Mouse (Mus musculus) gastrocnemius, postnatal 36 days (tissue): ENCODE results near the gene Fam49a. TPM values are rescaled to one million over a fixed set of nuclear protein-coding genes. Genes with fewer than 3 reads are reported as not detected.
A peak's percentile ranks its signal among the peaks of the same experiment; 100 is the strongest.
"Not testable (repeated sequence)": the region's sequence is repeated elsewhere in the genome, so short reads cannot be mapped to it uniquely, and the experiment has no call there.

ENCODE experiments used
- DNase-seq, 2 experiments: peaks; one replicate each; pipeline ENCODE4 v3.0.0; 2022
- intact Hi-C: fragments of 180-260 bp; cut with DNase I; formaldehyde crosslinking; loops from one replicate; pipeline ENCODE4 v1.15.1; 2025
- total RNA-seq, 2 experiments: library from RNA; stranded (reverse); gene quantifications; 2 replicates each; pipeline ENCODE4 v1.2.3; 2021

Gene Fam49a
- total RNA-seq, 2 experiments from 2014 or later = 4.5 to 5.7 TPM

GRCm38 (mm10) chr12:12307245-12307644, 45.3 kb downstream of the Fam49a start:
- intact Hi-C loops = no loop called here
- no peak for DNase-seq

GRCm38 (mm10) chr12:12313437-12313836, 51.5 kb downstream of the Fam49a start:
- intact Hi-C loops = loop anchor here (5.0 kb wide), 1 partner anchor 51 kb away; the partner anchor contains the start of gene Fam49a
- DNase-seq = no peak

DNA sequence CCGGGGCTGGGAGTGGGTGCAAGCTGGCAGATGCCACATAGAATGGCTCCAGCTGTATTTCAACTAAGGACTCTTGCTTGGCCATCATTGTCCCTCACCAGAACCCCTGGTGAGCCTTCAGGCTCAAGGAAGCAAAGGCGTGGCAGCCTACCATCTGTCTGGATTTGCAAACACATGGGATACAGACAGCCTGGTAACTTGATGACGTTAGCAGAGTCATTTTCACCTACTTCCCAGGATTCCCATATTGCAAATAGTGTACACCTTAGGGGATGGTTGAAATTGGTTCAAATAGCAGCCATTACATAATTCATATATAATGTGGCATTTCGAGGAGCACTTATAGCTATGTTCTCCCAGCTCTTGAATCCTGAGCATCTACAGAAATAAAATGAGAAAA, 52.0 kb downstream of the Fam49a start:
- intact Hi-C loops = loop anchor here (5.0 kb wide), 1 partner anchor 52 kb away; the partner anchor contains the start of gene Fam49a
- no peak for DNase-seq

- DNase-seq = no peak
- intact Hi-C loops = loop anchor here (5.0 kb wide), 1 partner anchor 52 kb away; the partner anchor contains the start of gene Fam49a
These were observed 52.4 kb downstream of the Fam49a start for GRCm38 (mm10) chr12:12314326-12314725.

GRCm38 (mm10) chr12:12315011-12315410, 53.1 kb downstream of the Fam49a start:
- DNase-seq = peak in 1 of 2 experiments; percentile 17
- intact Hi-C loops = no loop called here

- no peak for DNase-seq
- intact Hi-C loops = loop anchor here (1.0 kb wide), 1 partner anchor 141 kb away; no protein-coding TSS in a partner anchor
These were observed 55.0 kb downstream of the Fam49a start for GRCm38 (mm10) chr12:12316956-12317355.

DNA sequence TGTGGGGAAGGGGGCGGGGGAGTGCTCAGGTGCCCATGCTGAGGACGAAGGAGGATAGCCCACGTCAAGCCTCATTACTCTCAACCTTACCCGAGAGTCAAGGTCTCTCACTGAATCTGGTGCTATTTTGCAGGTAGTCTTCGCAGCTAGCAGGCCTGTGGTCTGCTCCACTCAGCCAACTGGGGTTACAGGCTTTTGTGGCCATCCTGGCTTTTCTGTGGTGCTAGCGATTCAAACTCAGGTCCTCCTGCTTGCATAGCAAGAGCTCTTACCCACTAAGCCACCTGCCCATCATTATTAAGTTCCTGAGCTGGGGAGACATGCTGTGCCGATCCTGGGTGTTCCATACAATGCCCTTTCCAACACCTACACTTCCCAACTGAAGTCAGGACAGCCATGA, 55.7 kb downstream of the Fam49a start:
- intact Hi-C loops = loop anchor here (1.0 kb wide), 1 partner anchor 141 kb away; no protein-coding TSS in a partner anchor
- DNase-seq = no peak

- intact Hi-C loops = no loop called here
- DNase-seq = no peak
These were observed 56.3 kb downstream of the Fam49a start for GRCm38 (mm10) chr12:12318140-12318734.

- intact Hi-C loops = loop anchor here (5.0 to 10.0 kb wide), 3 partner anchors 92 to 897 kb away; partner anchors contain the start of gene Mycn
- DNase-seq = no peak
These were observed 58.8 kb downstream of the Fam49a start for GRCm38 (mm10) chr12:12320693-12321092.

GRCm38 (mm10) chr12:12321111-12321510, 59.2 kb downstream of the Fam49a start:
- no peak for DNase-seq
- intact Hi-C loops = loop anchor here (5.0 to 10.0 kb wide), 3 partner anchors 91 to 896 kb away; partner anchors contain the start of gene Mycn

DNA sequence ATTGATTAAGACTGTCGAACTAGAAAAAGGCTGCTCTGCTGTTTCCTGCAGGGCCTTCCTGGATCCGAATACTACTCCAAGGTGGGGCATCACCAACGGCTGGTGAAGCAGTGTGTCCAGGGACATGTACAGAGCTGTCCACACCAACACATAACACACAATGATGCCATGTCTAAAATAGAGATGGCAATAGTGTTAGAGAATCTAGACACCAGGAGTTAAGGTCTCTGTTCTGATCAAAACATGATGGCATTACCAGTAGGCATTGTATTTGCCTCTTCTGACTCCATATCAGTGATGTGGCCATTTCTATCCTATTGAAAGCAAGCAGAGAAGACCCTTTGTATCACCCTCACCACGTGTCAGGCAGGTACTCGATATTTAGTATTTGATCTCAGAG, 61.1 kb downstream of the Fam49a start:
- intact Hi-C loops = loop anchor here (1.0 to 10.0 kb wide), 4 partner anchors 73 to 894 kb away; partner anchors contain the start of gene Mycn
- no peak for DNase-seq

GRCm38 (mm10) chr12:12323616-12324223, 61.8 kb downstream of the Fam49a start:
- intact Hi-C loops = loop anchor here (1.0 to 10.0 kb wide), 4 partner anchors 73 to 894 kb away; partner anchors contain the start of gene Mycn
- DNase-seq = peak; percentile 83 to 85

DNA sequence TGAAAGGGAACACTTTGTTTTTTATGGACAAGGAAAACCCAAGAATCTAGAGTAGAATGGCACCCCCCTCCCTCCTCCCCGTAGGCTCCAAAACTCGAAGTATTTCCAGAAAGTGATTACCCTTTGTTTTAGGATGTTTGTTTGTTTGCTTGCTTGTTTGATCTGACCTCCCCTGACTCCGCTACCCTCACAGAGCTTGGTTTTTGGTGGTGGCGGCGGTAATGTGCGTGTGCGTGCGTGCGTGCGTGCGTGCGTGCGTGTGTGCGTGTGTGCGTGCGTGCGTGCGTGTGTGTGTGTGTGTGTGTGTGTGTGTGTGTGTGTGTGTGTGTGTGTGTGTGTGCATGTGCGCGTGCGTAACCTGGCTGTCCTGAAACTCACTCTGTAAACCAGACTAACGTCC, 62.3 kb downstream of the Fam49a start:
- not testable (repeated sequence) for DNase-seq
- intact Hi-C loops = loop anchor here (5.0 to 10.0 kb wide), 3 partner anchors 88 to 893 kb away; partner anchors contain the start of gene Mycn

DNA sequence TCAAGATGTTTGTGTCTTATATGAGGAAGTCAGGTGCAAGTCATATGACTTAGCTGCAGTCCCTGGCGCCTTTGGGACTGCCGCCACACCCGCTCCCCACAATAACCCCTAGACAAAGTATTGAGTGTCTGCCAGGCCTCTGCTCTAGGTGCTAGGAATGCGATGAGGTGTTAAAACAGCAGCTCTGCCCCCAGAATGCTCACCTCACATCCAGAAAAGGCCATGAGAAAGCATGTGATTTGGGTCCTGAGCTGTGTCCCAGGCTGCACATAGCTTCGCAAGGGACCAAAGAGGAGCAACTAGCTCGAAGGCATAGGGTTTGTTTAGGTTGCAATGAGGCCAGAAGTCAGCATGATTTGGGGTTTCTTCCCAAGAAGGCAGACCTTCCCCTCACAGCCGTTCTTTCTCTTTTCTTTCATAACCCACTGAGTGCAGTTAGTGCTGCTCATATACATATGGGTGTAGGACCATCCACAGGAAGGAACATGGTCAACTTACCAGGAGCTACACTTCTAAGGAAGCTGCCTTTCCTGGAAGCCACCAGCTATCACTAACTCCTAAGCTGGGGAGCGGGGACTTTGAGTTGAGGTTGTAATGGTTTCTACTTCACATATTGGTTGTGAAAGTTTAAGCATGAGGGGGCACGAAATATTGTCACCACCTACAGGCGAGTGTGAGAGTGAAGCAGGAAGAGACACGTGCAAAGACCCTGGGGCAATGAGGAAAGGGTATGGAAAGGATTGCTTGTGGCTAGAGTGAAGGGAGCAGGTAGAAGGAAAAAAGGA, 71.8 kb downstream of the Fam49a start:
- no peak for DNase-seq
- intact Hi-C loops = no loop called here

DNA sequence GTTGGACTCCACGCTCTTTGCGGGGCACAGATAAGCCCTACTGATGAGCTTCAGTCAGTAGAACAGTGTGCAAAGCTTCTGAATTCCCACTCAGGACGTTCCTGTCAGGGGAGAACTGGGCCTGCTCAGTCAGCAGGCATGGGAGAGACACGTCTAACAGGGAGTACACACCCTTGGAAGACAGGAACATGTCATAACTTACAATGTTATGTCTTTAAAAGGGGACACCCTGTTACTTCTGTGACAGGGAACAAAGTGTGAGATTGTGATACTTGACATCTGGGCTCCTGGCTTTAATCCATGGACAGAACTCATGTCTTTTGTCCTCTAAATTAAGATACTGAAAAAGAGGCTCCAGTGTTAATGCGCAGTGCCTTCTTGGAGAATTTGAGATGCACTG, 72.5 kb downstream of the Fam49a start:
- no peak for DNase-seq
- intact Hi-C loops = no loop called here

GRCm38 (mm10) chr12:12335566-12335965, 73.6 kb downstream of the Fam49a start:
- intact Hi-C loops = no loop called here
- no peak for DNase-seq

DNA sequence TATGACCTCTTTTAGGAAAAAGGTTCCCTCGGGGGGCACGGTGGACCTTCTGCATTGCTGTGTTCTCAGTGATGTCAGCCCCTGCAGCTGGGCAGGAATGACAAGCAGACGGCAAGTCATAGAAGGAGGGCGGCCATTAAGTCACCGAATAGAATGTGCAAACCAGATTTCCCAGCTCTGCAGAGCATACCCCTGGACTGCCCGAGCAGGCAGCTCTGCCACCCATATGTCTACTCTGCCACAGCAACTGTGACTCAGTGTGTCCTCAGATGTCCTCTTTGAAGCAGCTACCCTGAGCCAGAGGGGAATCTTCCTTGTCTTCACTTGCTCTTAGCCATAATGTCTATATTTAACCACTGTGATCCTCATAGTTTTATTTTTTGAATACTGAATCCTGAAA, 75.4 kb downstream of the Fam49a start:
- intact Hi-C loops = no loop called here
- no peak for DNase-seq

DNA sequence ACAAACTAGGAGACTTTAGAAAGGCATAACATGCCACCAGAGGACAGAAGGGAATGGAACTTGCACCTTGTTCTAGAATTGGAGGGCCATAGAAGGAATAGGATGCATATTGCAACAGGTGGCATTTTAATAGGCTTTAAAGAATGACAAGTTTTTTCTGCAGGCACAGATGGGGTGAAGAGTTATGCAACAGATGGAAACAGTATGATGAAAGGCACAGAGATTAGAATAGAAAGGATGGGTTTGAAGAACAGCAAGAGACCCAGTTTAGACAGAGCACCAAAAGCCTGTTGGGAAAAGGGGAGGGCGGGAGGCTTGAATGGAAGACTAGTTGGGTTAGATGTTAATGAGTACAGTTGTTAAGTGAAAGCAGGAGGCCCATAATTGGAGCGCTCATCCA, 81.4 kb downstream of the Fam49a start:
- no peak for DNase-seq
- intact Hi-C loops = no loop called here

- DNase-seq = no peak
- intact Hi-C loops = no loop called here
These were observed 86.7 kb downstream of the Fam49a start for GRCm38 (mm10) chr12:12348625-12349024.

DNA sequence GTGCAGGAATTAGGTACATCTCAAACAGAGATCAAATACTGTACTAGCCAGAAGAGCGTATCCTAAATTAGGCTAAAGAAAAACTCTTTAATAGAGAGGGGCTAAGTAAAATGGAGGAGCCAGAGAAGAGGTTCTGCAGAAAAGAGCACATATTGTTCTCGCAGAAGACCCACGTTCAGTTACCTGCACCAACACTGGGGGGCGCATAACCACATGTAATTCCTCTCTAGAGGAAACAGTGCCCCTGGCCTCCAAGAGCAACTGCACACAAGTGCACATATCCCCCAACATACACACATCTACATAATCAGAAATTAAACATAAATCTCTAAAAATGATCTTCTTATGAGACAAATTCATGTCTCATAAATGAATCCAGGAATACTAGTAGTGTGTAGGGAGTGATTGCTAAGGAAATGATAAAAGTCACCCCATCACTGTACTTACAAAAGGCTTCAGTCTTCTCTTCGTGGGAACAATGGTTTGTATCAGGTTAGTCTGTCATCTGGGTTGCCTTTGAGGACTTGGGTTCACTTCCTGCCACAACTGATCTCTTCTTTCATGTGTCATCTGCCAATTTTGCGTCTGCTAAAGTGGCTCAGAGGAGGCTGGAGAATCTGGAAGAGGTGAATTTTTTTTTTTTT, 87.8 kb downstream of the Fam49a start:
- intact Hi-C loops = no loop called here
- no peak for DNase-seq
